Mouse (Mus musculus): Measurements from ENCODE around the gene Mterf1b. TPM values are rescaled to one million over a fixed set of nuclear protein-coding genes. Genes with fewer than 3 reads are reported as not detected.
"Not testable (repeated sequence)": the region's sequence is repeated elsewhere in the genome, so short reads cannot be mapped to it uniquely, and the experiment has no call there.

Mterf1b gene
- 1 to 10 TPM; 5.0 to 5.8 TPM for total RNA-seq (2021)

DNA sequence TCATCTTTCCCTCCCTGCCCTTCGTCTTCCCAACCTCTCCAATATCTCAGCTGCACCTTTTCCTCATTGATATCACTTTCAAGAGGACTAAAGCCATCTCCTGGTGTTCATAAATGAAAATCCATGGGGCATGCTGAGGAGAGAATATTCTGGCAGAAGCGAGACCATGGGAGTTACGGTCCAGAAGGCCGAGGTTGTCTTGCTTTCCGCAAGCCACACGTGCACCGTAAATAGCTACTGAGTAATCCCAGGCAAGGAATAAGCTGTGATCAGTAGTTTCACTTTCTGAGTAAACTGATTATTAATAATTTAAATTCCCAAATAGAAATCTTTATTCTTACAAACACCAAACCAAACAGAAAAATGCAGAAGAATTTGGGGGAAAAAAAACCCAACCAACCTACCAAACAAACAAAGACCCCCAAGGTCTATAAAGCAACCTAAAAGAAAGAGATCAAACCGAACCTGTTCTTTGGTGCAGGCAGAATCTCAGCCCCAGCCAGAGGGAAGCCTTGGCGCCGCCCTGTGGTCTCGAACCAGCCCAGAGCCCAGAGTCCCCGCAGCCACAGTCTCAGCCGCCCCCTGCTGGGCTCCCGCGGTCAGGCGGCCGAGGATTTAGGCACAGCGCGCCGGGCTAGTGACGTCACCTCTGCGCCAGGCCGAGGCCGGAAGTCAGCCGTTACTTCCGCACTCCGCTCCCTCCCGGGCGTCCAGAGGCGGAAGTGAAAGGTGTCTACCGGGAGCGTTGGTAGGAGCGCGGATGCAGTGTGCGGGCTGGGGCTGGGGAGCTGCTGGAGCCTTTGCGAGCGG lies at the start of gene Mterf1b:
Gene Mterf1b (plus strand): TSS at position 697 of the 810 bp plus-strand sequence.
- not testable (repeated sequence) for DNase-seq (ENCODE audit: extremely low spot score in 1 of 2, low spot score in 1 of 2)

DNA sequence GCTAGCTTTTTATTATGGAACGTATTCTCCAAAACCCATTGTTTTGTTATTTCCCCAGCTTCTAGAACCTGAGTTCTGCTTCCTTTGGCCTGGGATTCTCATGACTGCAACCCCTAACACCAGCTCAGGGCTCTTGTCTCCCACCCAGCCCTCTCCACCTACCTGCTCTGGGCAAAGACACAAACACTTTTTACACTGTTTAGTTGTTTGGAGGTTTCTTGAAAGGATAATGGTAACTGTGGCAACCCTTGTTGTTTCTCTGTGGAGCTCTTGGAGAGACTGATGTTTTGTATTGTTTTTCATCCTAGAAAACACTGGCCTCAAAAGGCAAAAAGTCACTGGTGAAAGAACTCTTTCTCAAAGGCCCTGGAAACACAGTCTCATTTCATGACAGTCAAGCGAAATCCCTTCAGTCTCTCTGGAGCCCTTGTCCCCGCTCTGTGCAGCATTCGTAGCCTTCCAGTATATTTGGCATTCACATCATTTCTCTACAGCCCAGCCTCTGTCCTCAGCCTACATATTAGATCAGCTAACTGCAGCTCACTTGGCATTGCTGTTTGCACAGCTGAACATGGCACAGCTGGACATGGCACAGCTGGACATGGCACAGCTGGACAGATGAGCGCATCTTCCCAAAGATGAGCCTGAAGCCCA lies 32.6 kb upstream of the Mterf1b start:
- not testable (repeated sequence) for DNase-seq (ENCODE audit: extremely low spot score in 1 of 2, low spot score in 1 of 2)

DNA sequence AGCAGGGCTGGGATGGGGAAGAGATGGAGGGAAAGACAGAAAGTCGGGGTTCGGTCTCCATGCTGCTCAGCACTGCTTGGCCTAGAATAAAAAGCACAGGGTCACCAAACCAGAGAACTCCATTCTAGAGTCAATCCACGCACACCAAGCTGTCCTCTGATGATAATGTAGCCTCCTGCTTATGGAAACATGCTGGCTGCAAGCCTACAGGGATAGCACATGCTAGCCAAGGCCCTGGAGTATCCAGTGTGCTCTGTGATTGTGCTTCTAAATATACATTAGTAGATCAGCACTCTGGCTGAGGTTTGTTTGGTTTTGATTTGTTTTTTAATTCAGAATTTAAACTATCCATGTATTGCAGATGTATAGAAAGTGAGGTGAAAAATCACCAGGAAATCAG lies 30.6 kb upstream of the Mterf1b start:
- no peak for DNase-seq (ENCODE audit: extremely low spot score in 1 of 2, low spot score in 1 of 2)

DNA sequence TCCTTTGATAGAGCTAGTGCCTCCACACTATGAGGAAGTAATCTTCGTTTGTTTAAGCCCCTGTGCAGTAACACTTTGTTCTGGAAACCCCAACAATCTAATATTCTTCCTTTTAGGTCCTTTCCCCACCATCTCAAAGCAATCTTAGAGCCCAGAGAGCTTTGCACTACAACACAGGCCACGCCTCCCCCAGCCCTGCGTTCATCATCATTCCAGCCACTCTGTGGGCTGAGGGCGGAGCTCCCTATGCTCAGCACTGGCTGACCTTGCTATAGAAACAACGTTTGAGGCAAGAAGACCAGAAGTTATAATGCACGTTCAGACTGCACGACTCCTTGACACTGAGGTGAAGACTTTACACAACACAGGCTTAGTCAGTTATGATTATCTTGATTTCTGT lies 29.7 kb upstream of the Mterf1b start:
- DNase-seq (ENCODE audit: extremely low spot score in 1 of 2, low spot score in 1 of 2), result no peak

DNA sequence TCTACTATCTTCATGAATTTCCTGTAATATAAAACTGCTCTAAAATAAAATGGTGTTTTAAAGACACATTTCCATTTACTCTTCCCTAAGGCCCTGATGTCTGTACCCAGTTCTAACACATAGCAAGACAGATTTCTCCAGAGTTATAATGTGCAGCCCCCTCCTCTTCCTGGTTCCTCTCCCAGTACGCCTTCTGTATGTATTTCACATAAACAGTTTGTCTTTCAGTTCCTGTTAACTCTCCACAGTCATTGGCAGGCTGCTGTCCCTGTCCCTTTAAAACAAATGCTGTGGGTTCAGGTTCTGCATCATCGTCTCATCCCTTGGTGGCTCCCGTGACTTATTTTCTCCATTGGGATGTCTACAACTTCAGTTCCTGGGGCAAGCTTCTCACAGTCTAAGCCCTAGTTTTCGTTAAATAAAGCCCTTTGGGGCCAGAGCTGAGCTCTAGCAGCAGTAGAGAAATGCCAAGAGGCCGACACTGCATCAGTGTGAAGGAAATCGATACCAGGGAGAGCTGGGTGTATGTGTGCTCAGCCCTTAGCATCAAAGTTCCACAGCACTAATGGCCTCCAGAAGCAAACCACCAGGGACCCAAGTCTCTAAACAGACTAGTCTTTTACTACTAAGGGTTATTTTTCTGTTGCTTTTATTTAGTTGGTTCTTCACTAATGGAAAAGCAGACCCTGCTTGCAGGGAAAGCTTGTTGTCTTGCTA lies 24.2 kb upstream of the Mterf1b start:
- not testable (repeated sequence) for DNase-seq (ENCODE audit: extremely low spot score in 1 of 2, low spot score in 1 of 2)

DNA sequence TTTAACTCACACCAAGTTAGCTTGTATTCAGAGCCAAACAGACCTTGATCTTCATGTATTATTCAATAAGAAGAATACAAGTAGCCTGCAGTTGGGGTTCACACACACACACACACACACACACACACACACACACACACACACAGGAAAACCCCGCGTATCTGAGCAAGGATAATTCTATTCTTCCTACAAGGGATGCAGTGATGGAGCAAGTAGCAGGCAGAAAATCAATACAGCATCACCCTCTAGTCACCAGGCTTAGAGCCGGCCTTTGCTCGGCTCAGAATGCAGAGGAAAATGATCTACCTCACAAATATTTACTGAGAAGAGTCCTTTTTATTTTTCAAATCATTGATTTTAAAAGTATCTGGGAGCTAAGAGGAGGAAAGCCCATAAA lies 23.6 kb upstream of the Mterf1b start:
- DNase-seq (ENCODE audit: extremely low spot score in 1 of 2, low spot score in 1 of 2), result not testable (repeated sequence)

DNA sequence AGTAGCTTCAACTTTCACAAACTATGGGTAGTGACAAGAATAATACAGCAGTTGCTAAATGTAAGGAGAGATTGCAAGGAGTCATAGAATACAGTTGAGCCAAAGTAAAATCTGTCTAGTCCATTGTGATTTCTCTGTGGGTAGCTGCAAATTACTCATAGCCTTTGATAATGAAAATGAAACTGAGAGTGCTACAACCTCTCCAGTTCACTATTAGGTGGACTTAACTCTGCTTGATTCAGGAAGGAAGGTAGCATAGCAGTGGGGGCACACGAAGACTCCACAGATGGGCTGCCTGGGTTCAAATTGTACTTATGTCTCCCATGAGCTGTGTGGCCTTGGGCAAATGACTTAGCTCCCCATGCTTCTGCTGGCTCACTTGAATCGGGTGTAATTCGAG lies 15.7 kb upstream of the Mterf1b start:
- DNase-seq (ENCODE audit: extremely low spot score in 1 of 2, low spot score in 1 of 2), result not testable (repeated sequence)

DNA sequence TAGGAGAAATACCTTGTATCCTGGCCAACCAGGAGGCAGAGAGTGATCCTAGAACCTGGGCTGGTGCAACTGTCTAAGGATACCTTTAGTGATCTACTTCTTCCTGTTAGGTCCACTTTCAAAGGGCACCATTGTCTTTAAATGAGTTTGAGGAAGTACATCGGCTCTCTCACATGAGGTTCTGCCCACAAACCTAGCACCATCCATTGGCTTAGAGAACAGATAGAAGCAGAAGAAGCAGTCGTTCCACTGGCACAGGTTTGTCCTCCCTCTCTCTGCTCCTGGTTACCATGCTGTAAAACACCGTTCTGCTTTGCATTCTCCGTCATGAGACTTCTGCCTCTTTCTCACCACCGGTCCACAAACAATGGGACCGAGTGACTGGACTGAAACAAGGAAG lies 12.8 kb upstream of the Mterf1b start:
- no peak for DNase-seq (ENCODE audit: extremely low spot score in 1 of 2, low spot score in 1 of 2)

DNA sequence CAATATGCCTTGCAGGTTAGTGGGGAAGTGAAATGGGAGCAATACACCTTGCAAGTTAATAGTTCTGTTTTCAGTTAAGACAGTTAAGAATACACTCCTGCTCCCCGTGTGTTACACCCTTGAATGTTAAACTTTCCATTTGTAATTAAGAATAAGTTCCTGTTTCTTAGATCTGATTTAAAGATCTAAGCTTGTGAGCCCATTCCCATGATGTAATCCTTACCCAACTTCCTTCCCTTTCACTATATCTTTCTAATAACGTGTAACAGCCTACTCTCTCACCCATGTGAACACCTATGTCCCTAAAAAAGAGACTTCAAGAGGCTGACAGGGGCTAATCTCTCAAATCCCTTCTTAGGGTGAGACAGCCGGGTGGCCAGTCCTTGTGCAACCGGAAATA lies 5.4 kb upstream of the Mterf1b start:
- no peak for DNase-seq (ENCODE audit: extremely low spot score in 1 of 2, low spot score in 1 of 2)

DNA sequence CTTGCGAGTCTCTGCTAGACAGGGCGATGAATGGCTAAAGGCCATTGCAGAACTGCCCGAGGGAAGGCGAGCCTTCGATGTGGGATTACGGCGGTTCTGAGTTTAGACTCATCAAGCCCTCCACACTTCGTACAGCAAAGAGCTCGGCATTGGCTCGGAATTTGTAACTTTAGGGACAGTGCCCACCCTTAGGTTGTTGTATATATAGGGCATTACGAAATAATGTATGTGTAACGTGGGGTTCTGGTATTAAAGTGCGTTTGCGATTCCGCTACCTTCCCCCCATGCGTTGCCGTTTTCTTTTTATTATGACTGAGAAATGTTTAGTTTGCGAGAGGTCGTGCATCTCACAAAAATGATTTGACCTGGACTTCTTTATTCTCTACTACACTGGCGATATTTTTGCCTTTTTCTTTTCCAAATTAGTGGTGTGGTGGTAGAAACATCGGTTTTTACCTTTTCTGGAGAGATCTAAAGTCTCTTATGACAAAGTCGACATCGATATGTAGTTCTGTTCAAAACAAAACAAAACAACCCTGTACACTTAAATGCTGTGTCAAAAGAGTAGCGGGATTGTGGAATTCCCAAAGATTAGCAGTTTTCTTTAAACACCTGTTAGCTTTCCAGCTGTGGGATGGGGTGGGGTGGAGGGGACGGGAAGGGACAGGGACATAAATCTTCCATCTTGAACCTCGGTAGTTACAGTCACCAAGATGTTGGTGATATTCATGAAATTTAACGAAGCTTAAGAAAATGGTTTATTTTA lies 497 bp downstream of the Mterf1b start:
- not testable (repeated sequence) for DNase-seq (ENCODE audit: extremely low spot score in 1 of 2, low spot score in 1 of 2)

DNA sequence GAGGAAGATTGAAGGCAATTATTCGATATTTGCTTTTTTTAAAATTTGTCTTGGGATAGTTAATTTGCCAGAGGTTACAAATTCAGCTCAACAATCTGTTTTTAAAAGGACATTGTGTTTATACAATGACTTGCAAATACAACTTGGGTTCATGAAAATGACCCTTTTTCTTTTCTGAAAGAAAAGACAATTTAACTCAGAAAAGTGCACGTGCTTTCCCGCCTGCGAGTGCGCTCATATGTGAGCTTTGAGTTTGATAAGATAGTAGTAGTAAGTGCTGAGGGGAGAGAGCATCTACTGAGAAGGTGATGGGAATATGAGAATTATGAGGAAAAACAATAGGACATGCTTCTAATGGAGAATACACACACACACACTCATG lies 1.1 kb downstream of the Mterf1b start:
- DNase-seq (ENCODE audit: extremely low spot score in 1 of 2, low spot score in 1 of 2), result no peak

DNA sequence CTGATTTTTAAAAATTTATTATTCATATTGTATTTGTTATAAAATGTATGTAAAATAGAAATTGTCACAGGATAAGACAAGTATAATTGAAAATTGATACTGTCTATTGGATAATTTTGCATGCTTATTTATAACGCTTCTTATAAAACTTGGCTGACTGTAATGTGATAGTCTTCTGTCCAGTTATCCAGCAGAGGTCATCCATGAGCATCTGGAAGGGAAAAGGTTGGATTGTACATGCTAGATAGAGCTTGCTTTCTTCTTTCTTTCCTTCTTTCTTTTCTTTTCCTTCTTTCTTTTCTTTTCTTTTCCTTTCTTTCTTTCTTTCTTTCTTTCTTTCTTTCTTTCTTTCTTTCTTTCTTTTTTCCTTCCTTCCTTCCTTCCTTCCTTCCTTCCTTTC lies 2.0 kb downstream of the Mterf1b start:
- no peak for DNase-seq (ENCODE audit: extremely low spot score in 1 of 2, low spot score in 1 of 2)

DNA sequence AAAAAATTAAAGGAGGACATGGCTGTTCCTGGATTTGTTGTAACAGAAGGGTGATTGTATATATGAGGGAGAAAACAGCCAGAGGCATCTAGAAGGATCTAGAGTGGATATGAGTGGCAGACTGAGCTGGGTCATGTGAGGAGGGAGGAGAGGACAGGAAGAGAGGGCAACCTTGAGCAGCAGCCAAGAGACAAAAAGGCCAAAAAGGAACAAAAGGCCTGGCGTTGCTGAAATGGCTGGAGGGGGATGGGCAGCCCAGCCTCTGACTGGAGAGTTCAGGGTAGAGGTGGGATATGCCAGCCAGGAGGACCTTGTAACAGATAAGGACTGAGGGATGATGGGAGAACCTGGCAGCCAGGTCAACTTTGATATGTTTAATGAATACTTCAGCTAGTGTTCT lies 2.9 kb downstream of the Mterf1b start:
- DNase-seq (ENCODE audit: extremely low spot score in 1 of 2, low spot score in 1 of 2), result no peak

DNA sequence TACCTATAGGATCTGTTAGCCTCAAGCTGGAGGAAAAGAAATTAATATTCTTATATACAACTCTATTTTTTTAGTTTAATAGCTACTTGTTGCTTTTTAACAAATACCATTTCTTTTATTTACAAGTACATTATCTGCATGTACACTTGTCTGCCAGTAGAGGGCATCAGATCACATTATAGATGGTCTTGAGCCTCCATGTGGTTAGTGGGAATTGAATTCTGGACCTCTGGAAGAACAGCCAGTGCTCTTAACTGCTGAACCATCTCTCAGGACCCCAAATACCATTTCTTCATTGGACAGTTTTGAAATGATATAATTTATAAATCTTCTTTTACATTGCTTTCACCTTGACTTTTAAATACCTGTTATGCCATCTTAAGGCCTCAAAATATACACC lies 9.2 kb downstream of the Mterf1b start:
- no peak for DNase-seq (ENCODE audit: extremely low spot score in 1 of 2, low spot score in 1 of 2)

DNA sequence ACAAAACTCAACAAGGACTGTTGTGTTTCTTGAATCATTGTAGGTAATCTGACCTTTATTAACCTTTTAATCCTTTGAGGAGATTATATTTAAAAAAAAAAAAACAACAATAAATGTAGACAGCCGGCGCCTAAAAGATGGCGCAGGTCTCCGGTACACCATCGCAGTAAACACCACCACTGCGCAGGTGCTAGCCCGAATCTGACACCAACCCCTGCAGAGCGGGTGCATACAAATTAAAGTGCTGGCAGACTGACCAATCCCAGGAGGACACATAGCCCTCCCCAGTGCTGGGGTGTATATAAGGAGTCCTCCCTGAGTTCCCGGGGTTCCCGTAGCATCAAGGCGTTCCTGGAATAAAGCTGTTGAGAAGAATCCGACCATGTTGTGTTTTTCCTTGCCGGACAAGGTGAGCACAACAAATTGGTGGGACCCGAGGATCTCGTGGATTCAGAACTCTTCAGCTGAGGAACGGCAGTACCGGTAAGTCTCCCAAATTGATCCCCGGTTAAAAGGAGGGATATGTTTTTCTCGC lies 10.2 kb downstream of the Mterf1b start:
- not testable (repeated sequence) for DNase-seq (ENCODE audit: extremely low spot score in 1 of 2, low spot score in 1 of 2)

DNA sequence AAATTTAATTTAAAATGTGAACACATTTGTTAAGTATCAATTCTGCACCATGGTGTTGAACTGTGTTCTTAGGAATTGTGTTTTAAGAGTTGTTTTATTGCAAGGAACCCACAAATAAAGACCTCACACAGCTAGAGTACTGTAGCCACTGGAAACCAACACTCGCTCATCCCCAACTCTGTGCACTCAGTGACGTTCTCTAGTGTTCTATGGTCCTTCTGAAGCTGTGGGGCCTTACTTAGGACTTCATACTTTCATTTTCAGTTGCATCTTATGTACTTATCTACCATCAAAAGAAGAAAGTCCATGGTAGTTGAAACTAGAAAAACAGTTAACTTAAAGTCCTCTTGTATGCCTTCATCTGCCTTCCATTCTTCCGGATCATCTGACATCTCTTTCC lies 17.9 kb downstream of the Mterf1b start:
- not testable (repeated sequence) for DNase-seq (ENCODE audit: extremely low spot score in 1 of 2, low spot score in 1 of 2)

DNA sequence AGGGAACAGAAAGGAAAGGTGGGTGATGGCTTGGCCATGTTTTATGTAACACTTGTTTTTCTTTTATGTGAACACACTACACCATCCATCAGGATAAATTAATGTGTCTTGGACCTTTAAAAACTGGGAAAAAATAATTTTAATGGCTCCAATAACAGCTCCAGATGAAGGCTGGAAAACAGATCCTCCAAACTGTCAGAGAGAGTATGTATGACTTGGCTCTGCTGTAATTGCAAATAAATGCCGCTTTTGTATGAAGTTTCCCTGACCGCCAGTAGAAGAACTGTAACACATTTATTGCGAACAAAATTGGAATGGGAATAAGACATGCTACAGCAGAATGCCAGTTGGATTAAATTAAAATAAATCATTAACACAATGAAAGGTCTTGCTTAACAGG lies 29.1 kb downstream of the Mterf1b start:
- DNase-seq (ENCODE audit: extremely low spot score in 1 of 2, low spot score in 1 of 2), result no peak

DNA sequence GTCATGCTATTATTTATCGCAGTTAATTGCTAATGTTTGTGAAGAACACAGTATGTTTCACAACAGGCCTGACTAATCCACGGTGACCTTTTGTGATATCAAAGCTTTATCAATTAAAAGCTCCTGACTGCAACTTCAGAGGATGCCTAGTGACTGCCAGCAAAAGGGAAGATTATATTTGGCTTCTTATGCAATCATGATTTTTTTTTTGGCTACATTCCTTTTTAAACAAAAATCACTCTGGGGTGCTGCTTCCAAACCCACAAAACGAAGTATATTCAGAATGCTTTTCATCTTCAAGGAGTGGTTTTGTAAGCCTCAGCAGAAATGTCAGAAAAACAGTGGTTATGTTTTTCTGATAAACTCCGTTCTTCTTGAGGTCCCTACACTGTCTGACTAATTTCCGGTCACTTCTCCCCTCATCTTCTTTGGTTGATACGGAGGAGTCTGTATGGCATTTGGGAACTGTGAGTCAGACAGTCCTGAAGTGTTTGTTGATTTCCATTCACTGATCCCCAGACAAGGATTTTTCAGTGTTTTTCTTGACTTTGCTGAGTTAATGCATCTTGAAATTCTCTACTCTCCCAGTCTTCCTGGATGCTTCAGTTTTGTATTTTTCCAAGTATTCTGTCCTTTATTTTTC lies 29.9 kb downstream of the Mterf1b start:
- no peak for DNase-seq (ENCODE audit: extremely low spot score in 1 of 2, low spot score in 1 of 2)

DNA sequence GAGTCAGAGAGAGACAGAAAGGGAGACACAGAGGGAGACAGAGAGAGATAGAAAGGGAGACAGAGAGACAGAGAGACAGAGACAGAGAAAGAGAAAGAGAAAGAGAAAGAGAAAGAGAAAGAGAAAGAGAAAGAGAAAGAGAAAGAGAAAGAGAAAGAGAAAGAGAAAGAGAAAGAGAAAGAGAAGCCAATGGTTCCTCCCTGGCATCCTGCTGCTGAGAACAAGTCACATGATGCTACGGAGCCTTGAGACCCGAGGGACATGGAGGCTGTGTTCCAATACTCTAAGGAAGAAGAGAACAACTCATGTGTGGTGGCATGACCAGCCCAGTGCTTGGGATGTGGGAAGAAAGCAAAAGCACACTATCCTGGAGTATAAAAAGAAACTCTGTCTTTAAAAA lies 40.0 kb downstream of the Mterf1b start:
- DNase-seq (ENCODE audit: extremely low spot score in 1 of 2, low spot score in 1 of 2), result no peak

DNA sequence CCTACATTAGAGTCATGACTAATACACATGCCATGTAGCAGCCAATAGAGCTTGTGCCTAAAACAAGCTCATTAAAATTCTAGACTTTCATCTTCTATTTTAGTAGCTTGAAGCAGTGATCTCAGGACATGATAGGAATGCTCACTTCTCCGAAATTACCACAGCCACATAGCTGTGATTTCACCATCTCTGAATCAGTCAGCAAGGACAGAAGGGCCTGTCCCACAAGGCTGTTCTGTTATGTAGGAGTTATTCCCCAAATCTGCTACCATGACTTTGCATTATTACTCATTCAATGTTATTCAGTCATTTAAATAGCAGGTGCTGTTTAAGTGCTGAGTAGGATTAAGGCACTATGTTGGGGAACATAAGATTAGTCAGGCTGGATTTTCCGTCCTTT lies 42.3 kb downstream of the Mterf1b start:
- DNase-seq (ENCODE audit: extremely low spot score in 1 of 2, low spot score in 1 of 2), result no peak
